Mouse (Mus musculus) ovary, postnatal 36 days (tissue): ENCODE measurements around the gene Pcid2.
A peak's percentile ranks its signal among the peaks of the same experiment; 100 is the strongest.

ENCODE experiments used
- DNase-seq: peaks from one replicate; pipeline ENCODE4 v3.0.0; 2022; ENCODE audit warnings: low spot score, mixed read lengths

Gene Pcid2

GRCm38 (mm10) chr8:13105087-13105881 is at the start of gene Pcid2, which contains the start of gene Cul4a:
Pcid2 (minus strand) TSS chr8:13105459.
Cul4a (plus strand) TSS chr8:13105621.
- peak; percentile 97 for DNase-seq

GRCm38 (mm10) chr8:13154099-13154498 is 48.8 kb upstream of the Pcid2 start:
- no peak for DNase-seq

GRCm38 (mm10) chr8:13150929-13151328 is 45.7 kb upstream of the Pcid2 start:
- DNase-seq, result no peak

GRCm38 (mm10) chr8:13149866-13150265 is 44.6 kb upstream of the Pcid2 start:
- DNase-seq, result no peak

- DNase-seq, result no peak
Observed at GRCm38 (mm10) chr8:13149287-13149686, 44.0 kb upstream of the Pcid2 start.

- DNase-seq, result no peak
Observed at GRCm38 (mm10) chr8:13148476-13148875, 43.2 kb upstream of the Pcid2 start.

- no peak for DNase-seq
Observed at GRCm38 (mm10) chr8:13141681-13142080, 36.4 kb upstream of the Pcid2 start.

GRCm38 (mm10) chr8:13139641-13140182 is 34.5 kb upstream of the Pcid2 start:
- no peak for DNase-seq

GRCm38 (mm10) chr8:13132220-13132619 is 27.0 kb upstream of the Pcid2 start:
- DNase-seq, result peak; percentile 24

- no peak for DNase-seq
Observed at GRCm38 (mm10) chr8:13124897-13125296, 19.6 kb upstream of the Pcid2 start.

- no peak for DNase-seq
Observed at GRCm38 (mm10) chr8:13122887-13123421, 17.7 kb upstream of the Pcid2 start.

GRCm38 (mm10) chr8:13120882-13121665 is 15.8 kb upstream of the Pcid2 start:
- DNase-seq, result no peak

GRCm38 (mm10) chr8:13118516-13118915 is 13.3 kb upstream of the Pcid2 start:
- no peak for DNase-seq

- no peak for DNase-seq
Observed at GRCm38 (mm10) chr8:13117096-13117495, 11.8 kb upstream of the Pcid2 start.

GRCm38 (mm10) chr8:13113232-13113631 is 8.0 kb upstream of the Pcid2 start:
- no peak for DNase-seq

GRCm38 (mm10) chr8:13111917-13112316 is 6.7 kb upstream of the Pcid2 start:
- no peak for DNase-seq

GRCm38 (mm10) chr8:13109416-13109960 is 4.2 kb upstream of the Pcid2 start:
- DNase-seq, result no peak

GRCm38 (mm10) chr8:13108967-13109366 is 3.7 kb upstream of the Pcid2 start:
- DNase-seq, result no peak

GRCm38 (mm10) chr8:13107990-13108638 is 2.9 kb upstream of the Pcid2 start:
- DNase-seq, result no peak

GRCm38 (mm10) chr8:13105908-13106551 is 771 bp upstream of the Pcid2 start:
- no peak for DNase-seq

GRCm38 (mm10) chr8:13104691-13105086 is 570 bp downstream of the Pcid2 start:
- peak; percentile 91 for DNase-seq
